Mouse (Mus musculus) myocyte (in vitro differentiated cells): Measurements from ENCODE around the gene Upp2.
A peak's percentile ranks its signal among the peaks of the same experiment; 100 is the strongest.

Experiments used
- CEBPB ChIP-seq: IDR thresholded peaks from 2 replicates; pipeline ENCODE4 v1.6.1; 2011; ENCODE audit warnings: mild to moderate bottlenecking, moderate library complexity; ENCODE audit not compliant: poor library complexity, insufficient read depth, severe bottlenecking
- E2F4 ChIP-seq: IDR thresholded peaks from one replicate; pipeline ENCODE4 v1.6.1; 2011; ENCODE audit warnings: mild to moderate bottlenecking, control low read depth, moderate library complexity; ENCODE audit not compliant: insufficient read depth
- MAX ChIP-seq: IDR thresholded peaks from one replicate; pipeline ENCODE4 v1.6.1; 2011; ENCODE audit warnings: low read depth, mild to moderate bottlenecking, control low read depth
- MYOD1 ChIP-seq, 3 experiments: IDR thresholded peaks; one replicate each; pipeline ENCODE4 v1.6.1; 2011; ENCODE audit warnings: control low read depth in 2 of 3, low read depth in 2 of 3, mild to moderate bottlenecking in 2 of 3, moderate library complexity in 1 of 3; ENCODE audit not compliant: insufficient read length in 2 of 3, control insufficient read depth in 1 of 3
- MYOG ChIP-seq, 3 experiments: IDR thresholded peaks; one replicate each; pipeline ENCODE4 v1.6.1; 2011; ENCODE audit warnings: control low read depth in 2 of 3, low read depth in 2 of 3, mild to moderate bottlenecking in 2 of 3; ENCODE audit not compliant: insufficient read length in 2 of 3, control insufficient read depth in 1 of 3, insufficient read depth in 1 of 3
- POLR2A ChIP-seq: IDR thresholded peaks from one replicate; pipeline ENCODE4 v1.6.1; 2011; ENCODE audit warnings: low read depth, mild to moderate bottlenecking, control low read depth, moderate library complexity; ENCODE audit not compliant: insufficient read length
- POLR2AphosphoS2 ChIP-seq: IDR thresholded peaks from one replicate; pipeline ENCODE4 v1.6.1; 2011; ENCODE audit warnings: low read depth, control low read depth; ENCODE audit not compliant: insufficient read length
- REST ChIP-seq: IDR thresholded peaks from one replicate; pipeline ENCODE4 v1.6.1; 2011; ENCODE audit warnings: mild to moderate bottlenecking, control low read depth, moderate library complexity; ENCODE audit not compliant: insufficient read depth, insufficient read length
- TCF12 ChIP-seq: IDR thresholded peaks from one replicate; pipeline ENCODE4 v1.6.1; 2011; ENCODE audit warnings: mild to moderate bottlenecking, control low read depth; ENCODE audit not compliant: poor library complexity, insufficient read depth, severe bottlenecking
- TCF3 ChIP-seq: IDR thresholded peaks from one replicate; pipeline ENCODE4 v1.6.1; 2011; ENCODE audit warnings: low read depth, control low read depth; ENCODE audit not compliant: insufficient read length
- USF1 ChIP-seq: IDR thresholded peaks from one replicate; pipeline ENCODE4 v1.6.1; 2011; ENCODE audit warnings: low read depth, mild to moderate bottlenecking, control low read depth, moderate library complexity

- TF ChIP-seq POLR2A = no peak
- TF ChIP-seq USF1 = no peak
- TF ChIP-seq POLR2AphosphoS2 = no peak
- no peak for TF ChIP-seq MYOG (IDR thresholded peaks at IDR 0.05; ENCODE audit: control insufficient read depth in 1 of 3, insufficient read depth in 1 of 3, insufficient read length in 2 of 3, low read depth in 2 of 3)
- peak; percentile 58 for TF ChIP-seq CEBPB
- TF ChIP-seq MYOD1 (IDR thresholded peaks at IDR 0.05; ENCODE audit: control insufficient read depth in 1 of 3, insufficient read length in 2 of 3, low read depth in 2 of 3) = no peak
- no peak for TF ChIP-seq TCF3
- no peak for TF ChIP-seq E2F4
- no peak for TF ChIP-seq TCF12
- no peak for TF ChIP-seq REST
- TF ChIP-seq MAX = no peak
These were observed 5.0 kb upstream of the Upp2 start for GRCm38 (mm10) chr2:58562137-58562536.
